Mouse (Mus musculus) bone marrow, adult 2 months (tissue): ENCODE data around the gene Sel1l3.

Experiments used
- CTCF ChIP-seq: fragments of 200-500 bp; IDR thresholded peaks from 2 replicates; pipeline ENCODE4 v1.5.1; 2011; ENCODE audit warnings: low read length, control low read depth; ENCODE audit not compliant: control insufficient read depth, insufficient read depth
- POLR2A ChIP-seq: fragments of 200-500 bp; IDR thresholded peaks from 2 replicates; pipeline ENCODE4 v1.6.1; 2011; ENCODE audit warnings: low read depth, mild to moderate bottlenecking, control low read depth, low read length, borderline replicate concordance; ENCODE audit not compliant: control insufficient read depth

GRCm38 (mm10) chr5:53146049-53146683 lies 67.6 kb downstream of the Sel1l3 start:
- no peak for TF ChIP-seq POLR2A
- no peak for TF ChIP-seq CTCF
